Mouse (Mus musculus) bone marrow macrophage, adult 2 months (primary cell): ENCODE data around the gene Pdcd6ip.

ENCODE experiments used
- CTCF ChIP-seq: IDR thresholded peaks from 2 replicates; pipeline ENCODE4 v1.5.1; 2012; ENCODE audit warnings: low read depth, mild to moderate bottlenecking, low read length, moderate library complexity
- POLR2A ChIP-seq: IDR thresholded peaks from 2 replicates; pipeline ENCODE4 v1.6.1; 2012; ENCODE audit warnings: mild to moderate bottlenecking, low read depth, low read length, borderline replicate concordance

DNA sequence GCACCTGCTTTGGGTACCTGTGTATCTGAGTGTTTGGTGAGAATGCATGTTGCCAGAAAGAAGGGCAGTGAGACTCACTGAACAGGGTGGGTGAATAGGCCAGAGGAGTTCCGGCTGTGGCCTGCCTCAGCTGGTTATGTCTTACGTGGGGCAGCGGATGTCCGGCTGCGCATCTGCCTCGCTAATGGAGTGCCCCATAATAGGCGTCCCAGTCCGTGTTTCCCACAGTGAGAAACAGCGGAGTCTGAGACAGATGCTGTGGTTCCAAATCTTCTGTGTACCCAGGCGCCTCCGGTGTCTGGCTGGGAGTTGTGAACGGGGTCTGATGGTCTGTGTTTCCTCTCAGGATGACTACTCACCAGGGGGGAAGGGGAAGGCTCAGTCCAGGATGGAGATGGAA is 2.8 kb upstream of the Pdcd6ip start:
- TF ChIP-seq CTCF (no peak), POLR2A (no peak)
